Mouse (Mus musculus) heart, postnatal 14 days (tissue): Measurements from ENCODE around the gene Pid1. TPM values are rescaled to one million over a fixed set of nuclear protein-coding genes. Genes with fewer than 3 reads are reported as not detected.

Experiments used
- DNase-seq, 2 experiments: peaks; one replicate each; pipeline ENCODE4 v3.0.0; 2021 to 2022
- intact Hi-C: fragments of 180-260 bp; cut with DNase I; formaldehyde crosslinking; loops from one replicate; pipeline ENCODE4 v1.15.1; 2025
- long read RNA-seq, 2 experiments: library from polyadenylated mRNA; stranded (forward); transcript quantifications; one replicate each; pipeline ENCODE4 v2.0.0; 2021
- total RNA-seq, 2 experiments: library from RNA; stranded (reverse); gene quantifications; 2 replicates each; pipeline ENCODE4 v1.2.3; 2021

Gene Pid1
- total RNA-seq, result 10 to 100 TPM; 10.4 to 10.9 TPM
- long read RNA-seq, experiment 1, transcript Pid1-201 (3 exons, 2,664 nt), result major isoform, 17 of 21 reads
- long read RNA-seq, experiment 1, partial matches to known transcripts, result 0 of 21 reads
- long read RNA-seq, experiment 1, other reads (novel, unspliced or antisense), result 1 of 21 reads
- long read RNA-seq, experiment 2, transcript Pid1-201 (3 exons, 2,664 nt), result major isoform, 14 of 17 reads
- long read RNA-seq, experiment 2, partial matches to known transcripts, result 0 of 17 reads
- long read RNA-seq, experiment 2, other reads (novel, unspliced or antisense), result 2 of 17 reads

DNA sequence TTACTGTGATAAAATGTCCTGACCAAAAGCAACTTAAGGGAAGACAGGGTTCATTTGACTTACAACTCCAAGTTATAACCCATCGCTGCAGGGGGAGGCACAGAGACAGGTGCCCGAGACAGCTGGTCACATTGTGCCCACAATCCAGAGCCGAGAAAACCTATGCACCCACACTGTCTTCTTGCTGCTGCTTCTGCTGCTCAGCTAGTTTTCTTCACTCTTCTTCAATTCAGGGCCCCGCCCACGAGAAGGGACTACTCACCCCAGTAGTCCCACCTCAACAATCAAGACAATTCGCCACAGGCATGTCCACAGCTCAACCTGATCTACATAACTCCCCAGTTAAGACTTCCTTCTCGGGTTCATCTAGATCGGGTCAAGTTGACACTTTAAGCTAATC, at the start of gene Pid1:
Gene Pid1, minus strand, starts transcription at position 214 of the 400 bp plus-strand sequence.
- no peak for DNase-seq
- intact Hi-C loops, result no loop called here

DNA sequence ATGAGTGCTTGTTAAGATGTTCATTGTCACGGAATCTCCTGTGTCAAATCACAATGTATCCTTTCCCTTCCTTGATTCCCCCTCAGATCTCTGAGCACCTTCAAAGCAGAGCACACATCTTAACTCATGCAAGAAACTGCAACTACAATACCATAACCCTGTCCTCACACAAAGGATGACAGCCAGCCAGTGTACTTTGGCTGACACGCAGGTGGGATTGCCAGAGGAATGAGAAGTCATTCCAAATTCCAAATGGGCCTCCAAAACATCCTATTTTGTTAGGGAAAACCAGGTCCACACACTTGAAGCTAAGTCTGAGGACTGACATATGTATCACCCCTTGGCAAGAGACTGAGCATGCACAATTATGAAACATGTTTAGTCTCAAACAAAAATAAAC, 45.5 kb upstream of the Pid1 start:
- intact Hi-C loops, result no loop called here
- peak; percentile 16 to 45 for DNase-seq

DNA sequence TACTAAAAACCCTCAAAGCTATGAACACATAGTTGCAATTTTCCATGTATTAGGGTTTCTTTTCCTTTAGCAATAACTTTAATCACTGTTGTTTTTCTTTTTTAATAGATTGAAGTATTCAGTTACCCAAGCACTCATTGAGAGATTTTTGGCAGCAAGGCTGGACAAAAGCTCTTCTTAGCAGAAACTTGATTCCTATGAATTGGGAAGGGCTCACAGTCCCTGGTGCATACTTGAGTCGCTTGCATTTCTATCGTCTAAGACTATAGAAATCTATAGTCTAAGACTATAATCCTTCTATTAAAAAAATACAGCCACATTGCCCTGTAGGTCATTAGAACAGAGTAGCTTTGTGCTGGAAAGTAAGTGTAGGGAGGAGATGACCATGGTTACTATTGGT, 44.9 kb upstream of the Pid1 start:
- no peak for DNase-seq
- intact Hi-C loops, result no loop called here

DNA sequence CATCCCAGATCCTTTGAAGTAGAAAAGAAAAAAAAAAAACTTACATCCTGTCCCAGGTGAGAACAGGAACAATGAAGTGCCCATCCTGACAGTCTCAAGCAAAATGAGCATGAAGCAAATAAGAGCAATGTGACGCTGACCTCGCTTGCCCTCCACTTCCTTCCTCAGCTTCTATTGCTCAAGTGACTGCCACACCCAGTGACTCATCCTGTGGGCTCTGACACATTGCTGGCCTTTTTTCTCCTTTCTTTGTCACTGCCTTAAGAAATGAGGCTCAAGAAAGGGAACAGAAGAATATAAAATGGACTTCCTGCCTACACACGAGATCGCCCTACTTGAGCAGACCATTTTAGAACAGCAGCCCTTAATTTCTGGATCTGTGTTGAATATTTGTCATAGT, 42.9 kb upstream of the Pid1 start:
- DNase-seq, result peak; percentile 54 to 55

DNA sequence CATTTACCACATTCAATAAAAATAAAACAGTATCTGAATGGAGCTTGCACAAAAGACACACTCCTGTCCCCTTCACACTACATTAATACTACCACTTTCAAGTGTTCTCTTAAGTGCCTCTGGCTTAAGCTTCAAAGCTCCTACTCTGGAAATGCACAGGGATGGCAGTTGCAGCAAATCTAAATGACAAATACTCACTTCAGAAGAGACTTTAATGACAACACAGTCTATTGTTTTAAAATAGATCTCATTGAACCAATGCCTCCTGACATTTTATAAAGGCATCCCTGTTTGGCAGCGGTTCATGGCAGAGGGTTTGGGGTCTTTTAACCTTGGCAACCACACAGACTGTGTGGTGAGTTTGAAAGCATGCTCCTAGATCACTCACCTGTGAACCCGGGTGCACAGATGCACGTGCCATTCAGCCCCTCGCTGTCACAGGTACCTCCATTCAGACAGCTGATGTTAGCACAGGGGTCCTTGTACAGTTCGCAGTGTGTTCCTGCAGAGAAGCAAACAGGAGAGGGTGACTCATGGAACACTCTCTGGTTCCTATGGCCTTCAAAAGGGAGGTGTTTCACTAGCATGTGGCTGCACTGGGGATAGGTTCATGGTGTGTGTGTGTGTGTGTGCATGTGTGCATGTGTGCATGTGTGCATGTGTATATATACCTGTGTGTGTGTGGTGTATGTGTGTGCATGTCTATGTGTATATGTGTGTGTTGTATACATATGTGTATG, 41.7 kb upstream of the Pid1 start:
- intact Hi-C loops, result no loop called here

More for the DNA sequence above, 42.9 kb upstream of the Pid1 start:
- intact Hi-C loops, result no loop called here

DNA sequence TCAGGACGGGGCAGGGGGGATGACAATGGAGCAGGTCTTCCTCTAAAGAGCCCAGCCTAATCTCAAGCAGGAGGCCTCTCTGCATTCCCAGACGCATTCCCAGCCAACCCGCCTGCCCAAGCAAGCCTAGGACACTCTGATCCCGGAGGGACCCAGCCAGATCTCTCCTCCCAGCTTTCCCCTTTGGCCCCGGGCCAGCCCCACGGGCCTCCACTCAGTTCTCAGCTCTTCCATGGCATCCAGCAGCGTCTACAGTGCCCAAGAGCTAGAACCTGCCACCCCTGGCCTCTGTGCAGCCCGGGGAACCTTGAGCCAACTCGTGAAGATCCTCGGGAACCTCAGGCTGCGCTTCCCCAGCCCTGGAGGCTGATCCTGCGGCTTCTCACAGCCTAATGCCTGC, 40.9 kb upstream of the Pid1 start:
- peak; percentile 12 to 44 for DNase-seq

More for the DNA sequence above, 41.7 kb upstream of the Pid1 start:
- DNase-seq, result no peak

DNA sequence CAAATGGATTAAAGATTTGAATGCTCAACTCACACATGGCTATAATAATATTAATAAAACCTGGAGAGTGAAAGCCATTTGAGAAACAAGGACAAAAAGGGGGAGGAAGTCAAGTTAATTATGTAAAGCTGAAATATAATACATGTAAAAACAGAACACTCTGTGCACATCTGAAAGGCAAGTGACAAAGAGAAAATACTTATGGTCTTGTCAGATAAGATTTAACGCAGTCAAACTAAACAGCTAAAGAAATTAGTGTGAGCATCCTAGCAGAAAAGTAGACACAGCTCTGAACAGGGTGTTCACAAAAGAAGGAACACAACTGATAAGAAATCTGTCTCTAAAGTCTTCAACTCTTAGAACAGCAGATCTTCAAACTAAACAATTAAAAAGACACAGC, 38.2 kb upstream of the Pid1 start:
- intact Hi-C loops, result no loop called here
- DNase-seq, result no peak

More for the DNA sequence above, 40.9 kb upstream of the Pid1 start:
- intact Hi-C loops, result no loop called here

DNA sequence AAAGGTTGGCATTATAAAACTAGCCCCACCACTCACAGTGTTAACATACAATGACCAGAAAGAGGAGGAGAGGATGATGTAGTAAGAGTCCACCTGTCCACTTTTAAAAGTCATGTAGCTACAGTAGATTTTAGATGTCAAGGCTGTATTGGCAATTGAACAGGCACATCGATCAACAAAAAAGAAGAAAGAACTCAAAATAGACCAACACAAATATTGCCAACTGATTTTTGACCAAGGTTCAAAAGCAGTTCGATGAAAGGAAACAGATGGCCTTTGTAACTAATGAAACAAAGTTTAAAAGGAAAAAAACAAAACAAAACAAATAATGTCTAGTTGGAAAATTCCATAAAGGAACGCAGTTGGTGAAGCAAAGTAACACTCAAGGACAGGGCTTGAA, 35.7 kb upstream of the Pid1 start:
- intact Hi-C loops, result no loop called here

DNA sequence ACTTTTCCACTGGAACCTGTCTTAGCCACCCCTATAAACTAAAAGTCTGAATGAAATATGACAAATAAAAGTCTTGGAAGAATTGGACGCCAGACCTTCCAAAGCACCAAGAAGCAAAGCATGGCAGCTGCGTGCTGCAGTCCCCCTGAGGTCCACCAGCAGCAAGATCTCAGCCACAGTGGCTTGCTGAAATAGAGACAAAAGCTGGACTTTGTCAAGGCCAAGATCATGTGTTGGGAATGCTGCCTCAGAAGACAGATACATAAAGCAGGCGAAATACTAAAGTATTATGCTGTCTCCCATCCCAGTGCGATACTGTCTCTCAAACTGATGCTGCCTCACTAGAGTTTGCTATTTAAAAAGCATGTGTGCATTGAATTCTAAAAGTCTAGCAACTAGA, 35.1 kb upstream of the Pid1 start:
- DNase-seq, result peak in 1 of 2 experiments; percentile 16
- intact Hi-C loops, result no loop called here

More for the DNA sequence above, 35.7 kb upstream of the Pid1 start:
- DNase-seq, result no peak

DNA sequence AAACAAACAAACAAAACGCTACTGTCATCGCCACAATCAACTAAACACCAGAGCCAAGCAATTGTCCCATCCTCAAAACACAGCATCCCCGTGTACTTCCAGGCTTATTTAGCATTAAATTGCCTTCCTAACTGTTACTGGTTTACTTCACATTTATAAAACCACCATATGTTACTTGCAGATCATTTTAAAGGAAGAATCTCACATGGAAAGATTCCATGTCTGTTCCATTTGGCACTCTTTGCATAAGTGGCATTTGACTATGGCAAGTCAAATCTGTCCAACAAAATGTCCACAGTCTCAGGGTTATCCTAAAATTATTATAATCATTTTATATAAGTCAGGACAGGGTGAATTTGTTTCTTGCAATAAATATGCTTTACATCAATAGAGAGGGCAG, 32.8 kb upstream of the Pid1 start:
- intact Hi-C loops, result no loop called here
- no peak for DNase-seq

DNA sequence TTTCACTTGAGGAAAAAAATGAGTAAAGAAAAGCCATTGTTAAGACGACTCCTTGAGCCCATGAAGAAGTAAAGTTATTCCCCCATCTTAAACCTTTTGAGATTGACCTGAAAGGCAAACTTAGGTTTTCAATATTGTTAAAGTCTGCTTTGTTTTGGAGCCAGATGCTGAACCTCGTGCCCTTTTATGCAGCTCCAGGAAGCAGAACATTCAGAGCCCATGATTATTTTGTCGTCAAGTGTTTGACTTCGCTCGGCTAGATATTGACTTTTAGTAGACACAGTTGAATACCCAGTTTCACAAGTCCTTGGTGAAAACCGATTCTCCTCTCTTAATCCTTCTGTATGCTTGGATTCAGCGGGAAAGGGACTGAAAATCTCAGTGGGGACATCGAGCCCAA, 31.9 kb upstream of the Pid1 start:
- intact Hi-C loops, result no loop called here
- no peak for DNase-seq

DNA sequence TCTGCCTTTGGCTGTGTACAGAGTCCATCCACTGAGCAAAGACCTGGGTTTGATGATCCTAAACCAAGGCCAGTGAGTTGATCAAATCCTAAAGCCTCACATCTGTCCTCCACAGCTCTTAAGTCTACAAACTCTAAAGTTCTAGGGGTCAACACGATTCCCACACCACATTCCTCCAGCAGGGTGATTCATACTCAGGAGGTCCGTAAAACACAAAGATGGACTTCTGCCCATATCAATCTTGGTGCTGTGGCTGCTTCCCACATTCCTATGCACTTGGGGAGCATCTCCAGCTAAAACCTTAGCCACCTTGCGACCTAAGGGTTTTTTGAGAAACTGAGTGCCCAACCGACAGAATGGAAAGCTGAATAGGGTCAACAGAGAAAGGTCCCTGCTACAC, 27.0 kb upstream of the Pid1 start:
- no peak for DNase-seq
- intact Hi-C loops, result no loop called here

DNA sequence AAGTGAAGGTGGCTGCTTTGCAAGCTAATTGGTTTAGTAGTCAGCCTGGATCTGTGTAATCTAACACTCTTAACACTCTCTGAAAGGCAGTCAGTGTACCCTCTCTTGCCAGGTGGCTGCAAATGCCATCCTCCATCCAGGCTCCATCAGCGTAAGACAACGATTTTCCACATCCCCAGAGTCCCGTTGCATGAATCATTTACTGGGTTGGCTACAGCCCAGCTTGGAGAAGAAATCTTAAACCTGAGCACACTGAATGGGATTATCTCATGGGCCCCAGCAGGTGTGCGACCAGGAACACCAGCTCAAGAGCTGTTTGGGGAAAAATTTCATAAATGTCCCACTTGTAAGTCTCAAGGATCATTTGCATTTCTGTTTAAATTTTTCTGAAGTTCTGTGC, 23.6 kb upstream of the Pid1 start:
- no peak for DNase-seq
- intact Hi-C loops, result no loop called here

DNA sequence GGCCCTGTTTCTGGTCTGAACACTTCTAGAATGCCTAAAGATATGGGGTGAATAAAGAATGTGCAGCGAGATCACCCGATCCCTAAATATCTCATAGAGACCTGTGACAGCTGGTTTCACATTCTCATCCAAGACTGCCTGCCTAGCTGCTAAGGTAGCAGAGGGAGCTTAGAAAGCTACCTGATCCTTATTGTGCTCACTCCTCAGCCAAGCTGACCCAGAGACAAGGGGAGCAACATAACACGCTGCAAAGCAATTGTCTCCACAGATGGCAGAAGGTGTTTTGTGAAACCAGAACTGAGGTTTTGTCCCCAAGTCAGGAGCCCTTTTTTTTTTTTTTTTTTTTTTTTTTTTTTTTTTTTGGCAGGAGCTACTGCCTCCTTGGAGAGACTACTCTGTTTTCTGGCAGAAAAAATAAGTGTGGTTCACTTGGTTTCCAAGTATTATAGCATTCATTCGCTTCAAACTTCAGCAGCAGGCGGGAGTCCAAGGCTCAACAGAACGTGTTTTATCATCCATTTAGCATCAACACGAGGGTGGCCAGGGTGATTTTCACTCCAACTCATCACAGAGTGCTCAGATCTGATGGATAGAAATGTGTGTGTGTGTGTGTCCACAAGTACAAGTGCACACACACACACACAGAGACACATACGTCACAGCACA, 22.6 kb upstream of the Pid1 start:
- peak in 1 of 2 experiments; percentile 17 for DNase-seq
- intact Hi-C loops, result no loop called here

DNA sequence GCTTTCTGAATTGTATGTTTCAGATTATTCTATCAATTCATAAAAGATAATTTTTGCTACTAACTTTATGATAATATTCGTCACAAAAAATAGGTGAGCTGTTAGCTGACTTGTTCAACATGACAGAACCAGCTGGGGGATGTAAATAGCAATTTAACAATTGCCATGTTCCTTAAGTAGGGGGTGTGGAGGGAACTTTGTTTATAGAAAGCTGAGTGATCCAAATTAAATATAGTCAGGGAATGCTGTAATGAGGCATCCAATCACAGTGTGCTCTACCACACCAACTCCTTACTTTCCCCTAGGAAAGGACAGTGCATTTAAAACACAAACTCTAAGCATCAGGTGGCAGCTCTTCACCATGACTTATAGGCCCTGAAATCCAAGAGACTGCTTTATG, 18.7 kb upstream of the Pid1 start:
- DNase-seq, result no peak
- intact Hi-C loops, result no loop called here

DNA sequence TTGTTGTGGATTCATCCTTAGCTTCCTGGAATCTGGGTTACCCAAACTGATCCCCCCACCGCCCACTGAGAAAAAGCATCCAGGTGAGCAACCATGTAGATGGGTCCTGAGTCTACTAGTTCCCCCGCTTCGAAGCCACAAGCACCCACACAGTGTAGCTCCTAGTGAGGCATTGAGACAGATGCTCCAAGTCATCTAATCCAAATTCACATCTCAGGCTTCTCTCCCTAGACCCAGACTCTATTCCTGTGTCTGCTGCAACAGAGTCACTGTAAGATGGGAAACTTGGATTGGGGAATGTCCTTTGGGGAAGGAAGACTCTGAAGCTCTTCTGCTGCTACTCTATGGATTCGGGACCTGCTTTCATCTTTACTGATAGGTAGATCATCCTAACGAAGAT, 18.1 kb upstream of the Pid1 start:
- DNase-seq, result no peak
- intact Hi-C loops, result no loop called here

DNA sequence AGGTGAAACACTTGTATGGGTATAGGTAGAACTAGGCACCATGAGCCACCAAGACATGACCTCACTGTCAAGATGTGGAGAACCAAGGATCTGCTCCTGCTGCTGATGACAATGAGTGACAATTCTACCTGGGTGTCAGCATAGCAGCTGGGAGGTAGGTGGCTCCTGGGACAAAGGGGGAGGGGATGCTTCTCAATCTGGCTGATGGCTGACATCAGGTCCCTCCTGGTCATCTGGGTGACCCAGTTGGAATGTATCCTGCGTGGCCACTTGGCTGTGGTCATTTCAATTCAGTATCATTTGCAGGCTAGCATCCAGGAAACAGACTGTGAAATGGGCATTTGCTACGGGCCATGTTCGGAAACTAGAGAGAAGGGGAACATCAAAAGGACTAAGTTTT, 16.9 kb upstream of the Pid1 start:
- no peak for DNase-seq
- intact Hi-C loops, result no loop called here

DNA sequence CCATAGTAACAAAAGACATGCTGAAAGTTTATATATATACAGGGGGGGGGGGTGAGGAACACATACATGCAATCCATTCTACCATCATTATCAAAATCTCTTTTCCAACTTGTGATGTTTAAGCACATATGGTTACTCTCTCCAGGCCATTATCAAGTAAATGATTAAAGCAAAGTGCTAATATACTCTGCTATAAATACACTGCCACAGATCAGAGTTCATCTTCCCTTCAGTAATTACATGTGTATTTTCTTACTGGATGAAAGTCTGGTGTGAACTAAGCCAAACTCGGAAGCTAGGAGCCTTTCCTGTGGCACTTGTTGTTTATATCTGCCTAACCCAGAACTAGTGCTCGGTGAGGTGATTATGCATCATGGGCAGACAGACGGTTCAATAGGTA, 3.8 kb upstream of the Pid1 start:
- no peak for DNase-seq
- intact Hi-C loops, result no loop called here

DNA sequence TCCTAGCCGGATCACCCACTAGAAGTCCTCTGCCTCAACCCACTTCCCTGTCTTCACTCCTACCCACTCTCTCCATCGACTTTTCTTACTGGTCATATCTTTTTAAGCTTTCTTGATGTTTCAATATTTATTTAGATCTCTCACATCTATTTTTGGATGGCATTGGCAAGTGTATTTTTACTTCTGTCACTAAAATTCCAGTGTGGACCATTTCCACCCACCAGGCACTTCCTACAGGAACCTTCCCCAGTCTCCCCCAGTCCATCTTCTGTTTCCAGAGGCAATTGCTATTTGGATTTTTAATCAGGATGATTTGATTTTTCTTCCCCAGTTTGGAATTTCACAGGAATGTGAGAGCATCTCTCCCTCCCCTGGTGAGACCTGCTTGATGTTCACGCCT, 2.6 kb upstream of the Pid1 start:
- intact Hi-C loops, result no loop called here
- no peak for DNase-seq

DNA sequence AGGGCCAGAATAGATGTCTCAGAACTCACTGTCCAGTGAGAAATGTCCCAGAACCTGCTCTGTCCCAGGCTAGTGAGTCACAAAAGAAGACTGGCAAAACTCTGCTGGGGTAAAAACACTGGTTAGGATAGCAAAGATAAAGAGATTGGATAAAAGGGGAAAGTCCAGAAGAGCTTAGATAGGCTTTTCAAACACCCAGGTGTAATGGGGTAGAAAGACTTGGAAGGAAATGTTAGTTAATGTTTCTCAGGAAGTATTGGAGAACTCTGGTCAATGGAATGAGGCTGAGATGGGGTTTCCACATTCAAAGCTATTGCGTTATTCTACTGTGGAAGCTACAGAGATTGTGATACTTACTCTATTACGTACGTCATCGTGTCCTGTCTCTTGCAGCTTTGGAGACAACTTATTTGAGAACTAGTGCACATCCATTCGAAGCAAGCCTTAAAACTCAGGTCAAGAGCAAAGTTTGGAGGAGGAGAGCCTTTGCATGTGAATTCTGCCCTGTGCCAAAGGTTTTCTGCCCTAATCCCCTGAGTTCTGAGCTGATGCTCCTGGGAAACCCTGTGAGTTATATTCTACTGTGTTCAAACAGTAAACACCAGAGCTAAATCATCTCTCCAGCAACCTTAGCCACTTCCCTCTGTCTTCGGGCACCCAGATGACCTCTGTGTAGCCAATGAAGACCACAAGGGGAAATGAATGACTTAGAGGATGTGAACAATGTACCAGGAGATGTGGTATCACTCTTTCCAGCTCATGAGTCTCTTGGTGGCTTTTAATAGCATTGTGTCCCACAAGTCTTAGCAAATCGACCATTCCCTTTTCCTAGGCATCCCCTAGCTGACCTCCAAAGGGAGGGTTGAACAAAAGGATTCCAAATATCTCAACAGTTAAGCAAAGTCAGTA, 1.0 kb downstream of the Pid1 start:
- DNase-seq, result no peak
- intact Hi-C loops, result no loop called here

DNA sequence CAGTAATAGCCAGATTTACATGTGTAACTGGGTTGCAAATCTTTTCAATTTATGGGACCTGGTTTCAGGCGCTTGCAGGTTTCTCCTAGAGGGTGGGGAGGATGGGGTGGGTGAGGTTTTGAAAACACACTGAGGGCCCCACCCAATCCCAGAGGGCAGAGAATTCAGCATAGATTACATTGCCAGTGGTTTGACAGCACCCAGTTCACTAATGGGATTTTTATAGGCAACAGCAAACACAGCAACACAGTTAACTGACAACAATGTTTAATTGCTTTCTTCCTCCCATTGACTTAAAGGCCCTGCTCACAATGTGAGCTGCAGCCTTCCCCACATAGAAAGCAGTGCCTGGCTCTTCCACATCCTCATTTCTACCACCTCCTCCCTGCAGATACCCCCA, 1.8 kb downstream of the Pid1 start:
- DNase-seq, result no peak
- intact Hi-C loops, result no loop called here
